Mouse (Mus musculus): ENCODE results near the gene Zfp692. TPM values are rescaled to one million over a fixed set of nuclear protein-coding genes. Genes with fewer than 3 reads are reported as not detected.
"Not testable (repeated sequence)": the region's sequence is repeated elsewhere in the genome, so short reads cannot be mapped to it uniquely, and the experiment has no call there.

Gene Zfp692
- polyA plus RNA-seq, 1 experiment: 12.1 TPM

GRCm38 (mm10) chr11:58350628-58351027 lies 43.8 kb downstream of the Zfp692 start:
- Histone ChIP-seq H3K4me3 (ENCODE audit: insufficient read depth, low read length) (no peak overlapping the region), H3K4me1 (ENCODE audit: control insufficient read depth, insufficient read depth, low read length) (no peaks in the 10 kb centered on the region), H3K27ac (ENCODE audit: insufficient read depth, low read depth, low read length) (no peak overlapping the region)
- TF ChIP-seq CTCF (IDR thresholded peaks at IDR 0.05; ENCODE audit: low read depth, low read length) (no peak), POLR2A (IDR thresholded peaks at IDR 0.05; ENCODE audit: borderline replicate concordance, low read depth, low read length) (no peak)

GRCm38 (mm10) chr11:58351179-58351578 lies 44.3 kb downstream of the Zfp692 start:
- Histone ChIP-seq H3K4me3 (ENCODE audit: insufficient read depth, low read length) (no peak overlapping the region), H3K4me1 (ENCODE audit: control insufficient read depth, insufficient read depth, low read length) (no peaks in the 10 kb centered on the region), H3K27ac (ENCODE audit: insufficient read depth, low read depth, low read length) (no peak overlapping the region)
- TF ChIP-seq POLR2A (IDR thresholded peaks at IDR 0.05; ENCODE audit: borderline replicate concordance, low read depth, low read length) (no peak), CTCF (IDR thresholded peaks at IDR 0.05; ENCODE audit: low read depth, low read length) (no peak)

DNA sequence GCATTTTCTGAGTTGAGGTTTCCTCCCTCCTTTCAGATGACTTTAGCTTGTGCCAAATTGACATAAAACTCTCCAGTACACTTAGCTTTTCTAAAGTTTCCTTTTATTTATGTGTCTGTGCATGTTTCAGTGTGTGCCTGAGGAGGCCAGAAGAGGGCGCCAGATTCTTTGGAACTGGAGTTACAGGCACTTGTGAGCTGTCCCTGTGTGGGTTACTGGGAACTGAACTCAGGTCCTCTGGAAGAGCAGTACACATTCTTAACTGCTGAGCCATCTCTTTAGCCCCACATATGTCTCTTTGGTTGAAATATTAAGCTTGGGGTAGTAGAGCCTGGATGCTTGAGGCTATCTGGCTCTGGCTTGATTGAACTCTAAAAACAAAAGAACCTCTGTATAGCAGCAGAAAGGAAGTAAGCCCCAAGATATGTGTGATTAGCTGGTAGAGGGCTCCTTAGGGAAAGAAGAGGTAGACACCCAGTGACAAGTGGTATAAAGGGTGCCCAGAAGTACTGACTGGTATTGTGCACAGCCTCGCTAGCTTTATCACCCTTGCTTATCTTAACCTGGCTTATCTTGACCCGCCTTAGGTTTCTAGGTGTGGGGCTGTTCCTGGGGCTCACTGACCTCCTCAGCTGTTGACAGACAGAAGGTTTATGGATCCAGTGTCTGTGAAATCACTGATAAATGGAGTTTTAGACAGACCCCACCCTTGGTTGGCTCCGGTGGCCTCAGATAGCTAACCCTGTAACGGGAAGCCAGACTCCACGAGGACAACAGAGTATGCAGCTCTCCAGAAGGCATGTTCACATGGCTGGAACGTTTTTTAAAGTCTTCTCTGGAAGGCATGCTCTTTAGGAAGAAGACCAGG lies 46.0 kb downstream of the Zfp692 start:
- Histone ChIP-seq H3K27ac (ENCODE audit: insufficient read depth, low read depth, low read length) (no peak overlapping the region), H3K4me3 (ENCODE audit: insufficient read depth, low read length) (no peak overlapping the region), H3K4me1 (ENCODE audit: control insufficient read depth, insufficient read depth, low read length) (no peaks in the 10 kb centered on the region)
- TF ChIP-seq CTCF (IDR thresholded peaks at IDR 0.05; ENCODE audit: low read depth, low read length) (0 out of 2 replicates have a peak, but pooled peaks have one; percentile 24), POLR2A (IDR thresholded peaks at IDR 0.05; ENCODE audit: borderline replicate concordance, low read depth, low read length) (no peak)

- no peak overlapping the region for H3K4me3 ChIP-seq (ENCODE audit: insufficient read depth, low read length)
- H3K4me1 ChIP-seq (ENCODE audit: control insufficient read depth, insufficient read depth, low read length): no peaks in the 10 kb centered on the region
- no peak for TF ChIP-seq CTCF (IDR thresholded peaks at IDR 0.05; ENCODE audit: low read depth, low read length)
- no peak for TF ChIP-seq POLR2A (IDR thresholded peaks at IDR 0.05; ENCODE audit: borderline replicate concordance, low read depth, low read length)
- no peak overlapping the region for H3K27ac ChIP-seq (ENCODE audit: insufficient read depth, low read depth, low read length)
Observed at GRCm38 (mm10) chr11:58353709-58354108, 46.8 kb downstream of the Zfp692 start.

GRCm38 (mm10) chr11:58354476-58354875 lies 47.6 kb downstream of the Zfp692 start:
- no peaks in the 10 kb centered on the region for H3K4me1 ChIP-seq (ENCODE audit: control insufficient read depth, insufficient read depth, low read length)
- H3K27ac ChIP-seq (ENCODE audit: insufficient read depth, low read depth, low read length): no peak overlapping the region
- no peak overlapping the region for H3K4me3 ChIP-seq (ENCODE audit: insufficient read depth, low read length)
- no peak for TF ChIP-seq CTCF (IDR thresholded peaks at IDR 0.05; ENCODE audit: low read depth, low read length)
- no peak for TF ChIP-seq POLR2A (IDR thresholded peaks at IDR 0.05; ENCODE audit: borderline replicate concordance, low read depth, low read length)

GRCm38 (mm10) chr11:58354927-58355326 lies 48.1 kb downstream of the Zfp692 start:
- no peak for TF ChIP-seq POLR2A (IDR thresholded peaks at IDR 0.05; ENCODE audit: borderline replicate concordance, low read depth, low read length)
- no peak for TF ChIP-seq CTCF (IDR thresholded peaks at IDR 0.05; ENCODE audit: low read depth, low read length)
- Histone ChIP-seq H3K4me3 (ENCODE audit: insufficient read depth, low read length) (no peak overlapping the region), H3K27ac (ENCODE audit: insufficient read depth, low read depth, low read length) (no peak overlapping the region), H3K4me1 (ENCODE audit: control insufficient read depth, insufficient read depth, low read length) (no peaks in the 10 kb centered on the region)

GRCm38 (mm10) chr11:58357042-58357441 lies 50.2 kb downstream of the Zfp692 start:
- H3K4me1 ChIP-seq (ENCODE audit: control insufficient read depth, insufficient read depth, low read length): no peaks in the 10 kb centered on the region
- no peak for TF ChIP-seq CTCF (IDR thresholded peaks at IDR 0.05; ENCODE audit: low read depth, low read length)
- no peak for TF ChIP-seq POLR2A (IDR thresholded peaks at IDR 0.05; ENCODE audit: borderline replicate concordance, low read depth, low read length)
- no peak overlapping the region for H3K4me3 ChIP-seq (ENCODE audit: insufficient read depth, low read length)
- no peak overlapping the region for H3K27ac ChIP-seq (ENCODE audit: insufficient read depth, low read depth, low read length)

- H3K27ac ChIP-seq (ENCODE audit: insufficient read depth, low read depth, low read length): no peak overlapping the region
- no peak overlapping the region for H3K4me3 ChIP-seq (ENCODE audit: insufficient read depth, low read length)
- no peaks in the 10 kb centered on the region for H3K4me1 ChIP-seq (ENCODE audit: control insufficient read depth, insufficient read depth, low read length)
- TF ChIP-seq POLR2A (IDR thresholded peaks at IDR 0.05; ENCODE audit: borderline replicate concordance, low read depth, low read length) (no peak), CTCF (IDR thresholded peaks at IDR 0.05; ENCODE audit: low read depth, low read length) (no peak)
Observed at GRCm38 (mm10) chr11:58357844-58358534, 51.1 kb downstream of the Zfp692 start.

- not testable (repeated sequence) for H3K4me3 ChIP-seq (ENCODE audit: insufficient read depth, low read length); H3K27ac ChIP-seq (ENCODE audit: insufficient read depth, low read depth, low read length); H3K4me1 ChIP-seq (ENCODE audit: control insufficient read depth, insufficient read depth, low read length)
Observed at GRCm38 (mm10) chr11:58362562-58362961, 55.7 kb downstream of the Zfp692 start.

Other genes with a start within 250 kb of the Zfp692 start
- gene Gm12248, start 213.9 kb upstream of the Zfp692 start, polyA plus RNA-seq (2012; ENCODE audit: insufficient read depth, insufficient read length, missing spikeins): not detected in 2 replicates
- 58.4 and 58.5 TPM in 2 replicates for gene Cnot8, start 202.9 kb upstream of the Zfp692 start, polyA plus RNA-seq (2012; ENCODE audit: insufficient read depth, insufficient read length, missing spikeins)
- 3.4 and 4.1 TPM in 2 replicates for gene Gemin5, start 138.5 kb upstream of the Zfp692 start, polyA plus RNA-seq (2012; ENCODE audit: insufficient read depth, insufficient read length, missing spikeins)
- gene Mrpl22, start 135.4 kb upstream of the Zfp692 start, polyA plus RNA-seq (2012; ENCODE audit: insufficient read depth, insufficient read length, missing spikeins): 23.5 and 26.6 TPM in 2 replicates
- gene Igtp, start 107.5 kb upstream of the Zfp692 start, polyA plus RNA-seq (2012; ENCODE audit: insufficient read depth, insufficient read length, missing spikeins): 31.3 and 33.3 TPM in 2 replicates
- 40.7 and 44.4 TPM in 2 replicates for gene Irgm2, start 107.5 kb upstream of the Zfp692 start, polyA plus RNA-seq (2012; ENCODE audit: insufficient read depth, insufficient read length, missing spikeins)
- gene 4930438A08Rik, start 32.3 kb upstream of the Zfp692 start, polyA plus RNA-seq (2012; ENCODE audit: insufficient read depth, insufficient read length, missing spikeins): not detected in 2 replicates
- 14.2 TPM in 2 replicates for gene Zfp672, start 23.3 kb downstream of the Zfp692 start, polyA plus RNA-seq (2012; ENCODE audit: insufficient read depth, insufficient read length, missing spikeins)
- gene Sh3bp5l, start 23.7 kb downstream of the Zfp692 start, polyA plus RNA-seq (2012; ENCODE audit: insufficient read depth, insufficient read length, missing spikeins): 17.3 and 19.2 TPM in 2 replicates
- not detected in 2 replicates for gene Lypd8, start 72.0 kb downstream of the Zfp692 start, polyA plus RNA-seq (2012; ENCODE audit: insufficient read depth, insufficient read length, missing spikeins)
- not detected in 2 replicates for gene 1810065E05Rik, start 114.0 kb downstream of the Zfp692 start, polyA plus RNA-seq (2012; ENCODE audit: insufficient read depth, insufficient read length, missing spikeins)
- not detected in 2 replicates for gene Gm12253, start 125.5 kb downstream of the Zfp692 start, polyA plus RNA-seq (2012; ENCODE audit: insufficient read depth, insufficient read length, missing spikeins)
- gene Lypd9, start 145.9 kb downstream of the Zfp692 start, polyA plus RNA-seq (2012; ENCODE audit: insufficient read depth, insufficient read length, missing spikeins): not detected in 2 replicates
- not detected in 2 replicates for gene Olfr30, start 155.2 kb downstream of the Zfp692 start, polyA plus RNA-seq (2012; ENCODE audit: insufficient read depth, insufficient read length, missing spikeins)
- not detected in 2 replicates for gene Olfr332, start 185.5 kb downstream of the Zfp692 start, polyA plus RNA-seq (2012; ENCODE audit: insufficient read depth, insufficient read length, missing spikeins)
- gene Olfr331, start 195.5 kb downstream of the Zfp692 start, polyA plus RNA-seq (2012; ENCODE audit: insufficient read depth, insufficient read length, missing spikeins): not detected in 2 replicates
- gene Olfr330, start 227.8 kb downstream of the Zfp692 start, polyA plus RNA-seq (2012; ENCODE audit: insufficient read depth, insufficient read length, missing spikeins): not detected in 2 replicates
- gene Olfr329-ps, start 239.4 kb downstream of the Zfp692 start, polyA plus RNA-seq (2012; ENCODE audit: insufficient read depth, insufficient read length, missing spikeins): not detected in 2 replicates
- gene Olfr328, start 248.6 kb downstream of the Zfp692 start, polyA plus RNA-seq (2012; ENCODE audit: insufficient read depth, insufficient read length, missing spikeins): not detected in 2 replicates